Mouse (Mus musculus): Measurements from ENCODE around the gene Klrc3. TPM values are rescaled to one million over a fixed set of nuclear protein-coding genes. Genes with fewer than 3 reads are reported as not detected.

The Klrc3 gene
- polyA plus RNA-seq (2014; fragmentation: Illumina TruSeq; extraction: RNeasy Lipid Tissue Mini Kit (QIAGEN cat#74804); ENCODE audit: low read depth, low replicate concordance) = not detected

GRCm38 (mm10) chr6:129643237-129643636 is at the start of gene Klrc3:
Klrc3 (minus strand) TSS chr6:129643337.

GRCm38 (mm10) chr6:129678873-129679272 is 35.7 kb upstream of the Klrc3 start, which contains the start of gene Klrc1:
Klrc1 (minus strand) TSS chr6:129678973.

GRCm38 (mm10) chr6:129660589-129660988 is 17.5 kb upstream of the Klrc3 start, which contains the start of gene Klrc2:
Klrc2 (minus strand) TSS chr6:129660689.

GRCm38 (mm10) chr6:129623735-129624134 is 19.4 kb downstream of the Klrc3 start, which contains the start of gene Klrk1:
Klrk1 (minus strand) TSS chr6:129623864.

GRCm38 (mm10) chr6:129591508-129591907 is 51.6 kb downstream of the Klrc3 start, which contains the start of gene Klrd1:
Klrd1 (plus strand) TSS chr6:129591782.

Other genes starting within 250 kb of the Klrc3 start
- 3.5 TPM for gene Clec1b, start 246.0 kb downstream of the Klrc3 start, polyA plus RNA-seq (2014; fragmentation: Illumina TruSeq; extraction: RNeasy Lipid Tissue Mini Kit (QIAGEN cat#74804); ENCODE audit: low read depth, low replicate concordance)
- 5.8 TPM for gene Clec9a, start 234.5 kb downstream of the Klrc3 start, polyA plus RNA-seq (2014; fragmentation: Illumina TruSeq; extraction: RNeasy Lipid Tissue Mini Kit (QIAGEN cat#74804); ENCODE audit: low read depth, low replicate concordance)
- gene Clec1a, start 191.3 kb downstream of the Klrc3 start, polyA plus RNA-seq (2014; fragmentation: Illumina TruSeq; extraction: RNeasy Lipid Tissue Mini Kit (QIAGEN cat#74804); ENCODE audit: low read depth, low replicate concordance) = 3.8 TPM
- gene Olr1, start 136.2 kb downstream of the Klrc3 start, polyA plus RNA-seq (2014; fragmentation: Illumina TruSeq; extraction: RNeasy Lipid Tissue Mini Kit (QIAGEN cat#74804); ENCODE audit: low read depth, low replicate concordance) = 0.22 TPM
- gene Tmem52b, start 130.8 kb downstream of the Klrc3 start, polyA plus RNA-seq (2014; fragmentation: Illumina TruSeq; extraction: RNeasy Lipid Tissue Mini Kit (QIAGEN cat#74804); ENCODE audit: low read depth, low replicate concordance) = not detected
- gene Gabarapl1, start 110.2 kb downstream of the Klrc3 start, polyA plus RNA-seq (2014; fragmentation: Illumina TruSeq; extraction: RNeasy Lipid Tissue Mini Kit (QIAGEN cat#74804); ENCODE audit: low read depth, low replicate concordance) = 15.6 TPM
- gene Klre1, start 65.4 kb downstream of the Klrc3 start, polyA plus RNA-seq (2014; fragmentation: Illumina TruSeq; extraction: RNeasy Lipid Tissue Mini Kit (QIAGEN cat#74804); ENCODE audit: low read depth, low replicate concordance) = 1.7 TPM
- 14.2 TPM for gene Klrd1, start 51.6 kb downstream of the Klrc3 start, polyA plus RNA-seq (2014; fragmentation: Illumina TruSeq; extraction: RNeasy Lipid Tissue Mini Kit (QIAGEN cat#74804); ENCODE audit: low read depth, low replicate concordance)
- gene Klrk1, start 19.5 kb downstream of the Klrc3 start, polyA plus RNA-seq (2014; fragmentation: Illumina TruSeq; extraction: RNeasy Lipid Tissue Mini Kit (QIAGEN cat#74804); ENCODE audit: low read depth, low replicate concordance) = 4.1 TPM
- gene Klrc2, start 17.4 kb upstream of the Klrc3 start, polyA plus RNA-seq (2014; fragmentation: Illumina TruSeq; extraction: RNeasy Lipid Tissue Mini Kit (QIAGEN cat#74804); ENCODE audit: low read depth, low replicate concordance) = 1.3 TPM
- gene Klrc1, start 35.6 kb upstream of the Klrc3 start, polyA plus RNA-seq (2014; fragmentation: Illumina TruSeq; extraction: RNeasy Lipid Tissue Mini Kit (QIAGEN cat#74804); ENCODE audit: low read depth, low replicate concordance) = 1.9 TPM
- 2.4 TPM for gene Klri1, start 73.8 kb upstream of the Klrc3 start, polyA plus RNA-seq (2014; fragmentation: Illumina TruSeq; extraction: RNeasy Lipid Tissue Mini Kit (QIAGEN cat#74804); ENCODE audit: low read depth, low replicate concordance)
- 0.85 TPM for gene Klri2, start 97.1 kb upstream of the Klrc3 start, polyA plus RNA-seq (2014; fragmentation: Illumina TruSeq; extraction: RNeasy Lipid Tissue Mini Kit (QIAGEN cat#74804); ENCODE audit: low read depth, low replicate concordance)
- not detected for gene Gm156, start 140.9 kb upstream of the Klrc3 start, polyA plus RNA-seq (2014; fragmentation: Illumina TruSeq; extraction: RNeasy Lipid Tissue Mini Kit (QIAGEN cat#74804); ENCODE audit: low read depth, low replicate concordance)
- gene Gm17631, start 219.3 kb upstream of the Klrc3 start, polyA plus RNA-seq (2014; fragmentation: Illumina TruSeq; extraction: RNeasy Lipid Tissue Mini Kit (QIAGEN cat#74804); ENCODE audit: low read depth, low replicate concordance) = not detected
- gene Klra17, start 233.3 kb upstream of the Klrc3 start, polyA plus RNA-seq (2014; fragmentation: Illumina TruSeq; extraction: RNeasy Lipid Tissue Mini Kit (QIAGEN cat#74804); ENCODE audit: low read depth, low replicate concordance) = 1.1 TPM